Mouse (Mus musculus): ENCODE measurements at regions not wholly inside any gene's neighbourhood (a gene's known extent, or its start where the extent isn't known, plus 50 kb on each side); places are given as distances from the start of the nearest gene placed in this dataset.

DNA sequence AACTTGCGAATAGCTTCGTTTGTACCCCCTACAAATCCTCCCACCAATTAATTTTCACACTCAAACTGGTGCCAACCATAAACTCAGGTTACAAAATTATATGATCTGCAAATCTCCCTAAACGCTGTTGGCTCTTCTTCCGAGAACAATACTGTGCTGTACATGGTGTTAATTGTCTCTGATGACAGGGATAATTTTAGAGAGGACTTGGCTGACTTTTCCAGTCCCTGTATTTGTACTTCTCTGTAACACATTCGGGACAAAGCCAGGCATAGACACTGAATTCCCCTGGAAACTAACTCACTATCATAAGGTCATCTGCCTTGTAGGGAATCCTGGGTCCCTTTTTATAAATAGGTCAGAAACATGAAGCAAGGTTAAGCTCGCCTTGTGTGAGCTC, 442.4 kb downstream of the Ppargc1a start:
- DNase-seq = no peak

DNA sequence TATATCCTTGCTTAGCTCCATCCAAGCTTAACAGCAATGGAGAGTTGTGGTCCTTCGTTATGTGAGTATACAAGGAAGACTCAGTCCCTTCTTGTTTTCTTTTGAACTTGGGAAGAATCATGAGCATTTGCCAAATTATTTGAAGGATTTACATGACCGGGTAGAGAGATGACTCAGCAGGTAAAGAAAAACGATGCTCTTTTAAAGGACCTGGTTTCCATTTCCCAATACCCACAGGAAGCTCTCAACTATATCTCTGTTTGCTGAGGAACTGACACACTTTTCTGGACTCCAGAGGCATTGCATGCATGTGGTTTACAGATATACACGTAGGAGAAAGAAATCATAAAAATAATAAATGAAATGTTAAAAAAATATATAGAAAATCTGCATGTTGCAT, 457.5 kb downstream of the Ppargc1a start:
- no peak for DNase-seq

DNA sequence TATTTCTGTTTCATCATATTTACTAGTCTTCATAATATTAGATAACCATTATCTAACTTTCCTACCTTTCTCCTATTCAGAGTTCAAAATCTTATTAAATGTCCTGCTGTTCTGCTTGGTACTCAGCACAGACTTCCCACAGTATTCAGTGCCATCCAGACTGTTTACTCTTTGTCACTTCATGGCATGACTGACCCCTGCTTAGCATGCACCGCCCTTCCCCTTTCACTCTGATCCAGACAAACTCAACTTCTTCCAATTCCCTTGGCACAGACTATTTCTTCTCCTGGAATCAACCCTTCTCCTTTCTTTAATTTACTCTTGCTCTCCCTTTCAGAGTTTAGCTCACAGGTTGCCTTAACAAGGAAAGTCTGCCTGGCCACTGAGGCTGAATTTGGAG, 458.8 kb downstream of the Ppargc1a start:
- DNase-seq = no peak

DNA sequence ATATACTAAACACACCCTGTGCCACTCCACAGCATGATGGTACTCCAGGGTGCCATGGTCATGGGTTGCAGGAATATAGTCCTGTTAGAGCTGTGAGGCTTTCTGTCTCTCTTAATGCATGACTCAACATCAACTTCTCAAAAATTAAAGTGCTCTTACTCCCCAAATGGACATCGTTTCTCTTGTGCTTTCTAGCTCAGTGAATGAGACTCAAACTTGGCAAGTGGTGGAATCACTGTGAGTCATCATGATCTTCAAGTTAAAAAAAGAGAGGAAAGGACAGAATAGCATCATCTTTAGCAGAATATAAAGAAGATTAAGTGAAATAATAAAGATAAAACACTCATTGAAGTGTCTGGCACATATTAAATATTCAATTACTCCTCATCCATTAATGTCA, 459.3 kb downstream of the Ppargc1a start:
- no peak for DNase-seq

DNA sequence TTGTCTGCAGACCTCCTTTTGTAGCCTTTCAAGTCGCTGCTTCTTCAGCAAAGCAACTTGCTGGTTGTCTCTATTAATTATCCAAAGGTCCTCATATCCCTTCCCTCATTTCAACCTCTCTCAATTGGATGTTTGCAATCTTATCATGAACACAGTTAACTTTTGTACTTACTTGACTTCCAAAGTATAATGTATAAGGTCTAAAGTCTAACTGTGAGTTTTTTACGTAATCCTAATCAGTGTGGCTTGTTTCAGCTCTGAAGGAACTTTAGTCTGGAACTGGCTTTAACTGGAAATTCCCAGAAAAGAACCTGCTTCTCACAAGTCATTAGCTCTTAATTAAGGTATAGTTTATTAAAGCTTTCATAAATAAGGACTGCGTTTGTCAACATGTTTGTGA, 467.6 kb downstream of the Ppargc1a start:
- no peak for DNase-seq

DNA sequence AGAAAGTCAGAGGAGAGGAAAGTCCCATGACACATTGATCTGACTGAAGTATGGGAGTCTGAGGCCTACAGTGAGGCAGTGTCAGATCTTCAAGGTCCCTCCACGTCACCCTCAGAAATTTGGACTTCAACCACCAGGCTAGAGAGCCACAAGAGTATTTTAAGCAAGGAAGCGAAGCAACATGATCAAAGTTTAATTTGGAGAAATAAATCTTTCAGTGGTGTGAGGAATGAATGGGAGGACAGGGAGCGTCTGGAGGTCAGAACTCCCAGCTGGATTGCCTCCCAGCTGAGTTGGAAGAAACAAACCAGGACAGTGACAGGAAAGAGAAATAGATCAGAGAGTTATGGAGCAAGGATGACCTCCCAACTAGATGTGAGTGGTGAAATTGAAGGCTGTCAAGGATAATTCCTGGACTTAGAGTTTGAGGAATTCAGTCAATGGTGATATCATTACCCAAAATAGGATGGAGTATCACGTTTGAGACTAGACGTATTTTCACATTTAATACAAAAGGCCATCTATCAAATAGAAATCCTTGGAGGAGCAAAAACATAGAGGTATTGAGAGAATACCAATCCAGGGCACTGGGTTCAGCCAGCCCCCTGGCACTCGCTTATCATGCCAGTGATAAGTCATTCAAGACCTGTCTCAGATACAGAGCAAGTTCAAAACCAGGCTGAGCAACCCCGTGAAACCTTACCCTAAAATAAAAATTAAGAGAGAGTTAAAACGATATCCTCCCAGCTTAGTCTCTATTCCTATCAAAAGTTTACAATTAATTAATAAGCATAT, 494.7 kb downstream of the Ppargc1a start:
- no peak for DNase-seq

DNA sequence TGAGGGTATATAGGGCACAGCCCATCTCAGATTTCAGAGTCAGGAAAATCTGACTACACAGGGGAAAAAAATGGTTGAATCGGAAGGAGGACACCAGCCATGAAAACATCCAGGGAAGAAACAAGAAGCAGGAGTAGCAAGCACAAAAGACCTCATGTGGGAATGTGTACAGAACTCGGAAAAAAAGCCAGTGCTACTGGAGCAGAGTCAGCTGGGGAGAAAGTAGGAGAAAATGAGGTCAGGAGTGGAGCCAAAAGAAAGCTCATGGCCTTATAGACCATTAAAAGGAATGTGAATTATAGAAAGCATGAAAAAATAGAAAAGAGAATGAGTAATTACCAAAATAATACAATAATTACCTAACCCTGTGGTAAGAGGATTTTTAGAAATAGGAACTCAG, 495.4 kb downstream of the Ppargc1a start:
- DNase-seq = no peak

DNA sequence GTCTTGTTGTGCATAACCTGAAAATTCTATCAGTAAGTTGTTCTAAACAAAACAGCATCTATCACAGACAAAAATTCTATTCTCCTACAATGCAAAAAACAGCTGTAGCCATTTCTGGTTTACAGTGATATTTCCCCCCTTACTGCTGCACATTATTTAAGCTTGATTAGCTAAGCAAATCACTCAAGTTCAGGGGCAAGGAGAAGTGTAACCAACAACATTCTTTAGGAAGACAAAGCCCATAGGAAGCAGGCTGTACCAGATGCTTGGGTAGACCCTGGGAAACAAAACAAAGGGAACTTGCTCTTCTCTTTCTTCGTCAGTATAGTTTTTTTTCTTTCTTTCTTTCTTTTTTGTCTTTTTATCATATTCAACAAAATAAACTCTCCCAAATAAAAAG, 497.9 kb downstream of the Ppargc1a start:
- DNase-seq = no peak

DNA sequence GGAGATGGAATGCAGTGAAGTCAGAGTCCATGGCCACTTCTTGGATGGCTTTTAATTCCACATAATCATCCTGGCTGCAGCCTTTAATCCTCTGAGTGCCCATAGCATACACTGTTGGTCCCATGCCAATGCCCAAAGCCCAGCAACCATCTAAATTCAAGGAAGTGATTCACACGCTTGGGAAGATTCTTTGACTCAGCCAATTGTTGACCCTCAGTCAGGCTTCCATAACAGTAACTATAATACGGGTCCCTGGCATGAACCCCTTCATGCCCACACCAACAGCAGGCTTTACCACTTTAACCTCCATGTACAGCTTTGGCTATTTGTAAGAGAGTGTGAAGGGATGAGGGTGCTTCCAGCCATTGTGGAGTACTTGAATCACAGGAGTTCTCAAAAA, 521.7 kb downstream of the Ppargc1a start:
- DNase-seq = no peak

DNA sequence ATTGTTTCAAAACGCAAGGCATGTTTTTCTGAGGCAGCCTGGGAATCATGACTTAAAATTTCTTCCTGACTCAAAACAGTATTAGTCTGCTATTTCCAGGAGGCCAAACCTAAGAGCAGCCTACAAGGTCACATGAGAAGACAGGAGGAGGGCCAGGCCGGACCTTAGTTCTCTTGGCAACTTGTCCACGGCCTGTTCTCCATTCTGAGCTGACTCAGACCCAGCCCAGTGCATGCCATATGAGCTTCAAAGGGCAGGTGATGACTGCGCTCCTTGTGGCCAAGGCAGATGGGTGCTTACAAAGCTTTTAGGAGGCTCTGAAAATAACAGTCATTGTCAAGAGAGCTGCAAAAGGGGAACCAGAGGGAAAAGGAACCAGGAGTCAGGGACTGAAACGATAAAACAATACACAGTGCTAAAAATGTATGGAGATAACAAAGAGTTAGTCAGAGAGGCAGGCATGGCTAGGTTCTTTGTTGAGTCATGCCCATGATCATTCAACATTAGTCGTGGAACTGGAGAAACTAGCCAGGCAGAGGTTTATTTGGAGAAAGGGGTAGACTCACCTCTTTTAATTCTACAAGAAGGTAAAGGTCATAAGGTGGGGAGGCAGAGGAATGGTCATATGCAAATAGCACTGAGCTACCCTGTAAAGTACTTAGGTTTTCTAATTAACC, 525.8 kb downstream of the Ppargc1a start:
- no peak for DNase-seq

DNA sequence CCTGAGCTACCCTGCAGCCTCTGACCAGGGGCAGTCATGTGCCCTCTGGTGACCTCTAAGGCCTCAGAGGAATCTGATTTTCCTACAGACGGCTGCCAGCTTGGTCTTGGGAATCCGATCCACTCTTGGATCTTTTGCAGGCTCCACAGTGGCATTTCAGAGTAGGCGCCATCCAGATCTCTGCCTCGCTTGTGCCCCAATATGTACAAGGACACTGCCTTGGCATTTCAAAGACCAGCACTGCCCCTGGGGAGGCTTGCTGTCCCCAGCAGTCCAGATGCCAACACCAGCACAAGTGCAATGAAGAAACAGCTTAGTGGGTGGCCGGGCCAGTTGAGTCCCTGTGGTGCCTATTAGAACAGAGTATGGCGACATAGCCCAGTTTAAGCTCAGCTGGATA, 526.6 kb downstream of the Ppargc1a start:
- no peak for DNase-seq

DNA sequence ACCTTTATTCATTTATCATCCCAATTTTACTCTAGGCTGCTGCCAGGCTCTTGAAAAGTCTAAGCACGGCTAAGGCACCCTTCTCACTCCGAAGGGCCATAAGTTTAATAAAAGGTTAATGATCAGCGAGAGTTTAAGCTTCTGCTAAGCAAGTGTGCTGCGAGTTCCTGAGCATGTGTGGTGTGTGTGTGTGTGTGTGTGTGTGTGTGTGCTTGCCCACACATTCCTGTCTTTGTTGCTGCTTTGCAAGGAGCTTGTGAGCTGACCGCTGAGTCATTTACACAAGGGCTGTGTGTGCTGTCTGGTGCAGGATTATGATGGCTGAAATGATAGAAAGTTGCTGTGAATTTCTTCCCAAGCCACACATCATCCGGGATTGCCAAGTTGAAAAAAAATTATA, 527.1 kb downstream of the Ppargc1a start:
- DNase-seq = no peak

DNA sequence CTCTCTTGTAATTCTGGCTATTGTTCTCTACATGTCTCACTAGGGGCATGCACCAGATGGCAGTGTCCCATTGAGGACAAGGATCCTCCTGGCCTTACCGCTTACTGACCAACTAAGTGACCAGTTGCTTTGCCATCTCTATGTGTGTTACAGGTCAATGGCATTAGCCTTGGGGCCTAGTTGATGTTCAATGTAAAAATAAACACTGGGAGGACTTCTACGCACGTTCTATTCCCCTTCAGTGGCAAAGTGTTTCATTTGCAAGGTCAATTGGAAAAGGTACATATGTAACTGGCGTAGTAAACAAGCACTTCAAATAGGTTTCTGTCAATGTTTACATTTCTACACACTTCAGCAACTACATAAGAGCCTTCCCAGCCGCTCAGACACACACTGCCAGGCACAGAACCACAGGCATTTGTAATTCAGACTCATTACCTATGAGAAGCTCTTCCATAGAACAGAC, 527.8 kb downstream of the Ppargc1a start:
- DNase-seq = no peak

DNA sequence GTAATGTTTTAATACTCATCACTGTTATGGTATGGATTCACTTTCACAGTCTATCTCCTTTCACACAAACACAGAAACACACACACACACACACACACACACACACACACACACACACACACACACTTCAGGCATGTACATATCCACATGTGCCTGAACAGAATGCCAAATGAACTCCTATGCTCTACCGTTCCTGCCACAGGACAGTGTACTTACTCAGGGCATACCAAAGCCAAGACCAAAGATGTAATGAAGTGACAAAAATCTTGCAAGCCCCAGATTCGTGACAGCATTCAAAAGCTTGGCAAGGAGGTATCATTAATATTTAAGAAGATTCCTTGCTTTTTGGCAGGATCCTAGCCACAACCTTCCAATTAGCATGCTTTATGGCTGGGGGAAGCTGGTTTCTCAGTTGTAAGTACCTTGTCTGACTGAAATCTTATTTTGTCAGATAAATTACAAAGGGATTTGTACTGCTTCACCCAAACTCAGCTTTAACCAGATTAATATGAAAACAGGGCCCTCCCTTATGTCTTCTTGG, 531.0 kb downstream of the Ppargc1a start:
- no peak for DNase-seq

DNA sequence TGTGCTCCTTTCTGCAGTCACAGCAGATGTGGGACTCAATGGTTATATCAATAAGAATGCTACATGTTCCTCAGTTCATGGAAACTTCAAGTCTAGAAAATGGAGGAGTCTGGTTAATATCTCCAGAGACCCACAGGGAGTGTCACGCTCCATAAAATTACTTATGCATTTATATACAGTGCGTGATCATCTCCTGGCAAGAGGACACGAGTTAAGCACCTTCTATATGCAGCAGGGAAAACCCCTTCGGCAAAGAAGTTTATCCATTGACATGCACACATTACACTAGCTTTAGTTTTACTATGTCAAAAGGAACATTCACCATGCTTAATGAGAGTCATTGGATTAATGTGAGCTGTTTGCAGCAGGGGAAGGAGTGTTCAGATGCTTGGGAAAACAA, 538.6 kb downstream of the Ppargc1a start:
- no peak for DNase-seq

DNA sequence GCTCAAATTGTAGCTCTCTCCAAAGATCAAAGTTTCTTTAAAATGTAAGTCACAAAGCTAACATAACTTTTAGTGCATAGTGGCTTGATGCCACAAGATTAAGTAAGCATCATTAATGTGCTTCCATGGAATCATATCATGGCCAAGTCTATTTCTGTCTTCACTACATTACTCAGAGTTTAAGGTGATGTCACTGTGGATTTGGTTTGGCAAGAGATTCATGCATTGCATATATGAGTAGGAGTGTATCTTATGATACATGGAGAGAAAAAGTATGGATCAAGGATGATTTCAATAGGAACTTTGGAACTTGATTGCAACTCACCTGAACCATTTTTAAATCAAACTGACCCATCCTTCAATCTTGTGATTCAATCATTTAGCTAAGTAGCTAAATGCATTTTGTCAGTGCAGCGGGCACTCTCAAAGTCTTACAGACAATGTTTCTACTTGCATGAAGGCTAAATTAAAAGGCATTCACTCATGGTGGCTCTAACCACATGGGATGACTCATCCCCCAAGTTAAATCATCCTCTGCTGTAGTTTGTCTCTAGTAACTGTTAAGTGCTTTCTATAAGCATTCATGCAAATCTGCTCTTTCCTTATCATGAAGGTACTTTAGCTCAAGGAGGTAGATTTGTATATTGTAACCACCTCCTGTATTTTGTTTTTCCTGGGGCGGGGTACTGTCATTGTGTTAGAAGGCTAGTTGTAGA, 576.5 kb downstream of the Ppargc1a start:
- no peak for DNase-seq

Small RNAs in the stretch of these regions (microRNA-seq; reads per million reads assigned to microRNA genes)
- 0 reads per million in 2 experiments for gene Gm44377

All from layer of hippocampus, postnatal 36 days (tissue).